Mouse (Mus musculus) testis, adult 2 months (tissue): ENCODE measurements around the gene Rhbdl2. TPM values are rescaled to one million over a fixed set of nuclear protein-coding genes. Genes with fewer than 3 reads are reported as not detected.

Experiments used
- H3K27ac ChIP-seq: fragments of 200-500 bp; 2 replicates; pipeline ENCODE4 v1.5.1; 2012; ENCODE audit warnings: low read depth, low read length; ENCODE audit not compliant: control insufficient read depth, insufficient read depth
- H3K27me3 ChIP-seq: fragments of 200-500 bp; 2 replicates; pipeline ENCODE4 v1.6.1; 2012; ENCODE audit warnings: mild to moderate bottlenecking, low read length, moderate library complexity; ENCODE audit not compliant: control insufficient read depth, insufficient read depth
- H3K36me3 ChIP-seq: fragments of 200-500 bp; 2 replicates; pipeline ENCODE4 v1.6.1; 2012; ENCODE audit warnings: mild to moderate bottlenecking, low read length; ENCODE audit not compliant: control insufficient read depth, insufficient read depth
- H3K4me1 ChIP-seq: fragments of 200-500 bp; 2 replicates; pipeline ENCODE4 v1.6.1; 2012; ENCODE audit warnings: low read length; ENCODE audit not compliant: control insufficient read depth, insufficient read depth
- H3K4me3 ChIP-seq: fragments of 200-500 bp; 2 replicates; pipeline ENCODE4 v1.5.1; 2012; ENCODE audit warnings: low read depth, mild to moderate bottlenecking, low read length, moderate library complexity, mixed read lengths; ENCODE audit not compliant: control insufficient read depth
- CTCF ChIP-seq: fragments of 200-500 bp; IDR thresholded peaks from 2 replicates; pipeline ENCODE4 v1.5.1; 2012; ENCODE audit warnings: low read depth, mild to moderate bottlenecking, inconsistent platforms, low read length, moderate library complexity; ENCODE audit not compliant: control insufficient read depth, insufficient read depth, insufficient replicate concordance
- POLR2A ChIP-seq: fragments of 200-500 bp; IDR thresholded peaks from 2 replicates; pipeline ENCODE4 v1.6.1; 2012; ENCODE audit warnings: low read depth, mild to moderate bottlenecking, inconsistent platforms, low read length, moderate library complexity; ENCODE audit not compliant: control insufficient read depth
- polyA plus RNA-seq: library from polyadenylated mRNA; depleted of rRNA; stranded (reverse); fragments of >200 nt; gene quantifications from 2 replicates; pipeline ENCODE4 v1.2.3, GENCODE M21; 2012; rRNA removed

The Rhbdl2 gene
- polyA plus RNA-seq, 1 experiment = 3.4 TPM

DNA sequence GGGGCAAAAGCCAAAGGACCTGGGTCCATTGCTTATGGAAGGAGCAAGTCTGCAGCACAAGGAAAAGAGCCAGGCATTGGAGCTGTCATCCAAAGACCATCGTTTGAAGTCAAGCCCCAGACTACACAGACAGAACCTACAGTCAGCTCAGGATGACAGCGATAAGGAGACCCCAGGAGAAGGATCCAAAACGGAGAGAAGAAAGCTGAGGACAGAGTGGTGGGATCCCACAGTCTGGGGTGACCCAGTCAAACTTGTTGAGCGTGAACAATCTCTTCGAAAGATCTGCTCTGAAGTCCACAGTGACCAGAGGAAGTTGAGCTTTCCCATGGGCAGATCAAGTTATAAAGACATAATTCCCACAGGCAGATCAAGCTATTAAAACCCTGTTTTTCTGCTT, 72.9 kb downstream of the Rhbdl2 start:
- Histone ChIP-seq H3K36me3 (no peaks in the 10 kb centered on the region), H3K4me3 (peak overlapping the region; percentile 88), H3K27ac (peak overlapping the region; percentile 42; the same call in 1 of the 2 replicates), H3K27me3 (no peaks in the 10 kb centered on the region), H3K4me1 (no peaks in the 10 kb centered on the region)
- no peak for TF ChIP-seq POLR2A
- no peak for TF ChIP-seq CTCF

Other genes with a start within 250 kb of the Rhbdl2 start
- 20.0 and 24.4 TPM in 2 replicates for gene Macf1, start 103.5 kb upstream of the Rhbdl2 start, polyA plus RNA-seq
- gene Ndufs5, start 69.7 kb upstream of the Rhbdl2 start, polyA plus RNA-seq = 84.6 and 117 TPM in 2 replicates
- gene Akirin1, start 37.5 kb upstream of the Rhbdl2 start, polyA plus RNA-seq = 41.6 and 42.9 TPM in 2 replicates
- 54.4 and 63.4 TPM in 2 replicates for gene 4933427I04Rik, start 71.8 kb downstream of the Rhbdl2 start, polyA plus RNA-seq
- gene Mycbp, start 117.0 kb downstream of the Rhbdl2 start, polyA plus RNA-seq = 49.1 and 53.2 TPM in 2 replicates
- 24.9 and 27.7 TPM in 2 replicates for gene Rragc, start 129.6 kb downstream of the Rhbdl2 start, polyA plus RNA-seq
- 0.70 and 0.88 TPM in 2 replicates for gene 4930535I16Rik, start 130.1 kb downstream of the Rhbdl2 start, polyA plus RNA-seq